Comparison of ENCODE assay signal across 21 mouse cellular contexts in the genomic region with DNA sequence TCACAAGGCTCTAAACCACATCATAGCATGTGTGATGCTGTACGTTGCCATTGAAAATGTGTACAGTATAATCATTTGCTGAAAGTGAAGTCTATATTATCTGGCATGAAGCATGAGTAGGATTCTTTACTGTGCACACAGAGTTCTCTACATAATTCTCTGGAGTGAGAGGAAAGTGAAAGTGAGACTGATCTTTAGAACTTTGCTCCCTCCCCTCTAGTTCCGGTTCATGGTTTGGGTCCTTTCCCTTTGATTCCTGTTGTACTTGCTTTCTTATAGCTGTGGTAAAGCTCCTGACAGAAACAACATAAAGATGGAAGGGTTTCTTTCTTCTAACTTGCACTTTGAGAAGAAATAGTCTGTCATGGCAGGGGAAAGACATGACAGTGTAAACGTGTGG. TPM values are rescaled to one million over a fixed set of nuclear protein-coding genes. Genes with fewer than 3 reads are reported as not detected.
DNase-seq lines count a peak whose midpoint lies in the region; ATAC-seq and TF ChIP-seq lines count a peak whose summit lies in the region.
"Had no signal": no experiment of that assay in that cellular context is flagged by ENCODE, and none has a peak within 500 bp of the region (broad histone marks: within the 10 kb centered on the region; RNA-seq: fewer than 3 reads in every experiment).

No protein-coding gene starts in this region.

- TF ChIP-seq CTCF in small intestine, adult 2 months (IDR thresholded peaks at IDR 0.05; ENCODE audit: extremely low read depth, insufficient read length, insufficient replicate concordance, low read depth, low read length), result no peak

- 48% methylated on average over 3 of the region's 3 CpGs for WGBS in small intestine, adult 2 months

- DNase-seq in kidney, adult 9 months, result peak; percentile 7
- DNase-seq in kidney, postnatal 25 days, result no peak
- DNase-seq in adrenal gland, postnatal 4 days (ENCODE audit: low spot score in 2 of 2), result no peak
- DNase-seq in layer of hippocampus, postnatal 36 days, result no peak
- no peak for DNase-seq in heart, postnatal 10 days
- DNase-seq: cerebellum, adult 11-12 months; cerebellum, adult 9-10 months; cerebellum, postnatal 25 days; gastrocnemius, postnatal 14 days; heart, adult 2 months; heart, postnatal 4 days had no signal

- peak overlapping the region; percentile 53 for H3K27ac ChIP-seq in small intestine, adult 2 months (ENCODE audit: insufficient read depth, low read depth, low read length)
- H3K27ac ChIP-seq: embryonic facial prominence, embryonic 13.5 days; forebrain, embryonic 12.5 days; heart, adult 2 months; hindbrain, embryonic 13.5 days; hindbrain, postnatal 0 days; intestine, embryonic 15.5 days had no signal

- no peaks in the 10 kb centered on the region for H3K27me3 ChIP-seq in small intestine, adult 2 months (ENCODE audit: control insufficient read depth, insufficient read depth, low read length)
- H3K27me3 ChIP-seq: embryonic facial prominence, embryonic 13.5 days; forebrain, embryonic 12.5 days; hindbrain, embryonic 13.5 days; intestine, embryonic 15.5 days had no signal

- peaks cover 3% of the 10 kb centered on the region; the same call in 1 of the 2 replicates for H3K4me1 ChIP-seq in small intestine, adult 2 months (ENCODE audit: control insufficient read depth, insufficient read depth, insufficient read length, low read length)
- H3K4me1 ChIP-seq: embryonic facial prominence, embryonic 13.5 days; forebrain, embryonic 12.5 days; hindbrain, embryonic 13.5 days; intestine, embryonic 15.5 days had no signal

- no peak overlapping the region for H3K4me3 ChIP-seq in small intestine, adult 2 months (ENCODE audit: low read depth, low read length)
- H3K4me3 ChIP-seq: embryonic facial prominence, embryonic 13.5 days; forebrain, embryonic 12.5 days; heart, adult 2 months; hindbrain, embryonic 13.5 days; intestine, embryonic 15.5 days had no signal

- peak; percentile 92 for ATAC-seq in CD4-positive, CD25-positive, alpha-beta regulatory T cell, adult 4 months
- peak; percentile 7 to 62; a peak in 1 of 4 replicates for ATAC-seq in hematopoietic stem cell, adult 5-6 weeks (replicated peaks in 1 of 2; ENCODE audit: insufficient read depth in 1 of 2, low FRiP score in 2 of 2, low TSS enrichment in 1 of 2, low read depth in 1 of 2, poor library complexity in 2 of 2, severe bottlenecking in 2 of 2)
- ATAC-seq: forebrain, embryonic 16.5 days; hindbrain, postnatal 0 days; Patski had no signal

- no peaks in the 10 kb centered on the region for H3K36me3 ChIP-seq in small intestine, adult 2 months (ENCODE audit: control insufficient read depth, insufficient read depth, low read length)
- H3K36me3 ChIP-seq: embryonic facial prominence, embryonic 13.5 days; forebrain, embryonic 12.5 days; hindbrain, embryonic 13.5 days; intestine, embryonic 15.5 days had no signal

- intact Hi-C loops in heart, postnatal 10 days (cut with DNase I), result no loop called here

- TF ChIP-seq POLR2A in small intestine, adult 2 months (IDR thresholded peaks at IDR 0.05; ENCODE audit: low read depth, low read length), result no peak

RNA-seq across cellular contexts. Expression of a gene that starts 56.2 kb away (rescaled TPM):
- polyA plus RNA-seq in CD4-positive, CD25-positive, alpha-beta regulatory T cell, adult 4 months (2017; shearing (Covaris generic)), result not detected
- 1.9 TPM in 1 of 2 replicates, not detected in the other for total RNA-seq in hematopoietic stem cell, adult 5-6 weeks (2017)
- polyA plus RNA-seq in small intestine, adult 2 months (2012; rRNA removed), result 38.7 and 53.8 TPM in 2 replicates
- total RNA-seq in adrenal gland, postnatal 4 days (2021), result 1 to 10 TPM; 3.5 to 6.6 TPM
- 1 to 10 TPM; 2.9 to 5.9 TPM for total RNA-seq in layer of hippocampus, postnatal 36 days (2021)
- 1 to 10 TPM in 1 of 2 experiments, under 1 TPM in 1; 0.93 to 1.2 TPM for total RNA-seq in heart, postnatal 10 days (2021)
